Mouse (Mus musculus) naive thymus-derived CD4-positive, alpha-beta T cell, adult 2 months (primary cell): ENCODE results near the gene Foxo3.

ENCODE experiments used
- DNase-seq: peaks from one replicate; pipeline ENCODE4 v3.0.0-alpha.2; 2011; ENCODE audit warnings: low read depth

Foxo3 gene

DNA sequence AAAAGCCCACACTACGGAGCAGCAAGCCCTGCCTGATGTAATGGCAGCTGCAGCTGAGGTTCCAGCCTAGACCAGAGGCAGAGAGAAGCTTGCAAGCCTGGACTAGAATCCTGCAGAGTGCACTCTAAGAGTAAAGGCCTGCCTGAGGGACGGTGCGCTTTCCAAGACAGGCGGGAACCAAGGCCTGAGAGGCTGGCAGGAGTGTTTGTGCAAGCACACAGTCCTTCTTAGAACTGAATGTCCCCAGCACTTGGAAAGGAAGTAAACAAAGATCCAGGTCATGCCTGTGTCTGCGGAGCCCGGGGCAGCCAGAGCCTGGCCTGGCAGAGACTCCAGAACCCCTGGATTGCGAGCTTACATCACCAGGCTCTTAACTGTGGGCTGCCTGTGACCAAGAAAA is 25.4 kb downstream of the Foxo3 start:
- no peak for DNase-seq

DNA sequence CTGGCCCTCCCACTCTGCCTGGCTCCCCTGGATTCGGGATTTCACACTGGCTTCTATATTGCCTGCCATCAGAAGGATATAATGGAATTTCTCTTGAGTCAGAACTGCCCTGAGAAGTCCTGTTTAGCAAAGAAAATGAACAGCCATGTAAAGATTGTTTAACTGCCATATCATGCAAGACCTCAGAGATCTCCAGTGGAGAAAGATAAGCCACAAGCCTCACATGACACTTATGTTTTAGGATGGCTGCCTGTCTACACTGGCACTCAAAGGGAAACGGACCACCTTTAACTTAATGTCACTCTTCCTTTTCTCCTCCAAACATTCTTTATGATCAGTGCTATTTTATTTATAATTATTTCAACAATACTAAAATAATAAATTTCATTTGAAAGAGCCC is 26.6 kb downstream of the Foxo3 start:
- no peak for DNase-seq

DNA sequence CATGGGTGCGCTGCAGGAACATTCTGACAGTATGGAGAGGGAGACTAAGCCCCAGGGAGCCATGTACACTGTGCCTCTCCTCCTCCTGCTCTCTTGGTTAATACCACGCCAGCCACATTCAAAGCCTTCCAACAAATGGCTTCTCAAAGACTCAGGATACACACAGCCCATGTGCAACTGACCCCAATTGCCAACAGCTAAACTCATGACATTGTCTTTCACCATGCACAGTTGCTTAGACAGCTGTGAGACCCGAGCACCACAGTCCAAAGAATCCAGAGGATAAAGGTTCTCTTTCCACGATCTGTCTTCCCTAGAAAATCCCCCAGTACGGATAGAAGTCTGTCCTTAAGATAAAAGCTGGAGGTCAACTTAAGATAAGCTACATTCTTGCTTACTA is 27.9 kb downstream of the Foxo3 start:
- no peak for DNase-seq

DNA sequence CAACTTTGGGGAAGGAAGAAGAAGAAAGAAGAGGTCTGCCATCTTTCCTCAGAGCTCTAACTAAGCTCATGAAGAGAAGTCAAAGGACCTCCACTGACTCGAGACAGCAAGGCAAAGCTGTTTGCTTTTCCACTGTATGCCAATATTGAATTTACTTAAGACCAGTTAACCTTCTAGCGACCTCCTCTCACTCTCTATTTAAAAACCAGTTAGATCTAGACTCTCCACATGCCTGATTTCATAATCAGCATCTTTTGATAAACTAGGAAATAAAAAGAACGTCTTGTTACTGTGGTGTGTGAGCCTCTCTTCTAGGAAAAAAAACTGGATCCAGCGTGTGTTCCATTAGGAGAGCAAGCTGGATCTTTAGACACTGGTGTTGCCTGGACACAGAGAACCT is 28.4 kb downstream of the Foxo3 start:
- DNase-seq = no peak

DNA sequence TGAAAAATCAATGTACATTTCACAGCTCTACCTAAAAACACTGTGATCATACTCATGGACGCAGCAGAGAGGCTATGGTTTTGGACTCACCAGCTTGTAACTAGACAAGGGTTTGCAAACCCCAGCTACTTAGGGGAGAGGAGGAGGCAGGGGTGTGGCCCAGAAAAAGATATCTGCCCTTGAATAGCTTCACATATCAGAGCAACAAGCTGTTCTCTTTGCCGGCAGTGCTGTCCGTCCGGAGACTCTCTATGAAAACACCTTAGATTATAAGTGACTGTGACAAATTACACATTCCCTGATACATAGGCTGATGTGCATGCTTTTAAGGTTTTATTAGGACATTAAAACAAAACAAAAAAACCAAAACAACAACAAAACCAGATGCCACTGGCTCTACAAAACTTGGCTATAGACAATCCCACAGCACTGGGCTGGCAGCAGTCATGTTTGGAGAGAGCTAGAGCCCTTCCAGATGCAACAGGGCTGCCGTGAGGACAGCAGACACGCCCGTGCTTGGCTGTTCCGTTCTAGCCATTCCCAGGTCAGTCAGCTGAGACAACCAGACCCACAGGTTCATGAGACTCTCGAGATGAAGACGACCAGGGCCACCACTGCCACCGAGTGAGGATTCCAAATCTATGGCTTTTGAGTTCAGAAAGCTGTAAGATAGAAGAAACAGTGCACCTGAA is 29.3 kb downstream of the Foxo3 start:
- no peak for DNase-seq

DNA sequence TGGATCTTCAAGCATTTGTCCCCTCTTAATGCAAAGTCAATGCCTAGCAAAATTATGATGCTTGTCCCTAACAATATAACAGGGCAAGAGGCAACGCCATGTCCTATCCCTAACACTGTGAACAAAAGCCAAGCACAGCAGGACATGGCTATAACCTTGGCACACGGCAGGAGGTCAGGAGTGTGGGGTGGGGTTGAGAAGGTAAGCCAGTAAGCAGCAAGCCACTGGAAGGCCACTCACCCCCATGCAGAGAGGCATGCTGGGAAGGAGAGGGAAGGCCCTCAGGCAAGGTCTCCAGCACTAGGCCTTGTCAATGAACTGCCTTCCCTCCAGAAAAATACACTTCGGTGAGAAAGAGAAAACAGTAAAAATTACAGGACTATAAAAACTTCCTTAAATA is 30.1 kb downstream of the Foxo3 start:
- no peak for DNase-seq

DNA sequence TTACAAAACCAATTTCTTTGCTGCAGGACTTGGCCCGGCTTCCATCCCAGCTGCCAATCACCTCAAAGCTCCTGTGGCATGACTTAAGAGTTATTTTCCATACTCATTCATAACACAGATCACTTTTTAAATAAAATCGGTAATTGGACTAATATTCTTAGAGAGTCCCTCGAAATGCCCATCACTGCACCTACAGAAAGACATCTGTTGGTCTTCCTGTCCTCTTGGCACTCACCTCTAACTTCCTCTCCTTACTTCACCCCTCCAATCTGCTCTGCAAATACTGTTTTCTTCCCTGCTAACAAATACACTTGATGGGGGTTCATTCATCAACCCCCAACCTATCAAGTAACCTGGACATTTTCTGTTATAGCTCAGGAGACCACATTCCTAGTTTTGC is 30.9 kb downstream of the Foxo3 start:
- DNase-seq = no peak

DNA sequence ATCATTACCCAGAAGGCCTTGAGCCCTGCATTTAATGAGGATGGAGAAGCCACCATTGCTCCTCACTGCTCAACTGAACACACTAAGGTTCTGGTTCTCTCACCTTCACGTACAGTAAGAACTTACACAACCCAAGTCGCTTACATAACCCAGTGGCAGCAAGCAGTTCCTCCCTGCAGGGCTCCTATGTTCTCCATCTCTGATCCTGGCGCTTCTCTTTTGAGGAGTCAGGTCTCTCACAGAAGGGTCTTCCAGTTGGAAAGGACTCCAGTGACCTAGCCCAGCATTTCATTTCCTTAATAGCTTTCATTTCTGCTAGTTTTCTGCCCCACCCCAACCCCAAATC is 31.3 kb downstream of the Foxo3 start:
- no peak for DNase-seq

DNA sequence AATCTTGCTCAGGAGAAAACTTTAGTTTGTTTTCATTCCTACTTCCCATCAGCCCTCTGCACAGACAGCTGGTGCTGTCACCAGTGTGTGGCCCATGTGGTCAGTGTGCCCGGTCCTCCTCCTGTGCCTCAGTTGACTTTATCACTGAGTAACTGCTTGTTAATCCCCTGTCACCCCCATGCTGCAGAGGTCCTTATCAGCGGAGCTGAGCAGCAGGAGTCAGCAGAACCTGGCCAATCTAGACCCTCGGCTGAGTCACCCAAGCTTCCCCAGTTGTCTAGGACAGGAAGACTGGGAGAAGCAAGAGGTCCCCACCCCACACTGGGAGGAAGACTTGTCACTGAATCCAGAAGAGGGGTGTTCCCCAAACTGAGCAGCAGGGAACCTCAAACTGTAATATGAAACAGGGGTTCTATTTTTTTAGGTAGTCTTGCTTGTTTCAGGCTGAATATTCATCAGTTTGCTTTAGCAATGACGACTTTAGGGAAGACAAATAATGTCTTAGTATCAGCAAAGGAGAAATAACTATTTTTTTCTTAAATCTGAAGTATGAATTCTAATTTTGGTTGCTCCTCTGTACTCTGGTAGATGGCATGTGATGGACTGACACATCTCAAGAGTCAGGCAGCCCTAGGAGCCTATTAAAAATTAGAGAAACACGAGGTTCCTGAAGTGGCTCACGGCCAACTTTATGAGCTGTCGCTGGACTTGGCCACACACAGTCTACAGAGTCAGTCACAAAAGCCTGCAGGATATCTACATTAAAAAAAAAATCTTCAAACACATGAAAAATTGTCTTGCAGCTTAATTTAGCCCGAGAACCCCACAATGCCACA is 31.9 kb downstream of the Foxo3 start:
- DNase-seq = no peak

DNA sequence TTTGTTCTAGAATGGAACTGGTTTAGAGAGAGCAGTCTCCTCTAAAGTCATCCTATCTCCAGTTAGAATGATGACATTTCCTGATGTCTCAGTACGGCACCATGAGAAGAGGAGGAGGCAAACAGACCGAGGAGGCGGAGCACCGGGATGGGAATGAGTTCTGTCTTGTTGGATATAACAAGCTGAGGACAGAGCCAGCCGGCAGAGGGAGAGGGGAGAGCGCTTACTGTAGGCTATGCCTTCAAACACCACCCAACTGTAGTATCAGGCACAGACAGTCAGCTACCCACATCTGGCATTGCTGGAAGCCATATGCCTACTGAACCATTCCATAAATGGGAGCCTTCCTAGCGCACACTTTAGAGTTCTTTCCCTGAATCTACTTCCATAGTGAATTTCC is 32.6 kb downstream of the Foxo3 start:
- DNase-seq = no peak

DNA sequence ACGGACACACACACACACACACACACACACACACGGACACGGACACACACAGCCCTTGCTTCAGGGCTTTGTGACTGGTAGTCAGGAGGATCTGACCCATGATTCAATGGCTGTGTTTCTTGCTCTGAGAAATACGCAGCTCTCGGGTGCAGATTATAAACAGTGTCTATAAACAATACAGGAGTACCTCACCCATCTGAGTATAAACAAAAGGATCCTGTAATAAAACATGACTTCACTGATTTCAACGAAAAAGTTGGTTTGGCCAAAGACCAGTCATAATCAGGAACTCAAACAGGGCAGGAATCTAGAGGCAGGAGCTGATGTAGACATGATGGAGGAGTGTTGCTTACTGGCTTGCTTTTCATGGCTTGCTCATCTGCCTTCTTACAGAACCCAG is 34.1 kb downstream of the Foxo3 start:
- DNase-seq = no peak

DNA sequence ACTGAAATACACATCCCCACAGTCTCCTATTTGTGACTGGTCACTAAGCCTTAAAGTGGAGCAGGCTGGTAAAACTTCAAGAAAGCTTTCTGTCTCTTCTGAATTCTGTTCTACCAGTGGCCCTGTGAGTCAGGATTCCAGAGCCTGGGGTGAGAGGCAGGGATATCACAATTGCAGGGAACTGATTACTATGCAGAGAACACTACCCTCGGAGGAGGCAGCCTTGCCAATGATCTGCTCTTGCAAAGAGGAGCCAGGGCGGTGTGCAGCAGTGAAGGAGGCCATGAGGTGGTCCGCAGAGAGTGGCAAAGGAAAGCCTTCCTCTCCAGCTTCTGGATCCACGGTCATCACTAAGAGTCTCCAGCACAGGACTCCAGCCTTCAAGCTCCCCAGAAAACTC is 34.8 kb downstream of the Foxo3 start:
- DNase-seq = no peak

DNA sequence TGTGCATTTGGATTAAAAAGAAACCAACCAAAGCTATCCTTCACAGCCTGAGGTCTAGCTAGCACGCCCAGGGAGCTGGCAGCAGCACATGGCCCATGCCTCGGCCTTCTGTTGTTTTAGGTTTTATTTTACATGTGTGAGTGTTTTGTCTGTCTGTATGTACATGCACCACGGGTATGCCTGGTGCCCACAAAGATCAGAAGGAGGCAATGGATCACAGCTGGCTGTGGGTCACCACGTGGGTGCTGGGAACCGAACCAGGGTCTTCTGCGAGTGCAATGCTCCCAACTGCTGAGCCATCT is 36.8 kb downstream of the Foxo3 start:
- DNase-seq = no peak

DNA sequence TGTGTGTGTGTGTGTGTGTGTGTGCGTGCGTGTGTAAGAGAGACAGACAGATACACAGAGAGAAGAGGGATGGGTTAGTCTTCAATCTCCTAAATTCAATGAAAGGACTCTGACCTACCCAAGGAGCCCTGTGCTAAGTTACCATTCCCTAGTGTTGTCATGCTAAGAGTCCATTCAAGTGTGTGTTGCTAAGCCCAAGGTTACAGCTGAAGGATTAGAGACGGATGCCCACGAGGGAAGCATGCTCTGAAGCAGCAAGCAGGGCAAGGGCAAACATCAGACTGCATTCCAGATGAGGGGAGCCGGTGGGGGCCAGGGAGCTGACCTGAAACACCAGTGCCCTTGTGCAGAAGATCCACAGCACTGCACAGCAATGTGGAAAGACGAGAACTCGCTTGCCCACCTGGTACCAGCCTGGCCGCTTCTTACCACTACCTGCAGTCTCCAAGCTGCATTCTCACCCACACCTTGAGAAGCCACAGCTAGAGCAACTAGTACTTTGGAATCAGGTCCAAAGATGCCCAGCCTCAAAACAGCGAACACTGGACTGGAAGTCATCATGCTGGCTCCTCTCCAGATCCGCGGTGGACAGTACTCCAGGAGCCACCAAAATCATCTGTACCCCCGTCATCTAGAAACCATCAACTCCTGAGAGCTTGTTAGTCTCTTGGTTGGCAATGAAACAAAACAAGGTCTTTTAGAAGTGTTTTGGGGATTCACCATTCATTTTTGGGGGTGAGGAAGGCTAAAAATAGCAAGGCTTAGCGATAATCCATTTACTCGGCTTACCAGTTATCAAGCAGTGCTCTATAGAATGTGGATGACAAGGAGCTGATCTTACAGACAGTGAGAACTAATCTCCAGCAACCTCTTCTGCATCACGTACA is 37.4 kb downstream of the Foxo3 start:
- DNase-seq = no peak

DNA sequence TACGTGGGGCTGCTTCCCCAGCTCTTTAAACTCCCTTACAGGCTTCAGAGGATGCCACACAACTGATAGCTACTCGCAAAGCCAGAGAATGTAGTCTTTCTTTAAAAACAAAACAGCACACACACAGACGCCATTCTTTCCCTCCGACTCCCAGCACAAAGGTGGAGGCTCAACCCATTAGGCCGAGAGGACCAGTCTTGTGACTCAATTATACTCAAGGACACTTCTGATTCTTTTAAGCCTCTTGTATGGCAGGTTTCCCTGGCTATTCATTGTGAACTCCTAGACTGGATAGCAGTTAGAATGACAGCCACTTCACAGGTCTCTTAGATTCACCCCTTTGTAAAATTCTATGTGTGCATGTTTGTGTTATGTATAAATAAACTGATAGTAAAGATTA is 38.3 kb downstream of the Foxo3 start:
- DNase-seq = no peak

DNA sequence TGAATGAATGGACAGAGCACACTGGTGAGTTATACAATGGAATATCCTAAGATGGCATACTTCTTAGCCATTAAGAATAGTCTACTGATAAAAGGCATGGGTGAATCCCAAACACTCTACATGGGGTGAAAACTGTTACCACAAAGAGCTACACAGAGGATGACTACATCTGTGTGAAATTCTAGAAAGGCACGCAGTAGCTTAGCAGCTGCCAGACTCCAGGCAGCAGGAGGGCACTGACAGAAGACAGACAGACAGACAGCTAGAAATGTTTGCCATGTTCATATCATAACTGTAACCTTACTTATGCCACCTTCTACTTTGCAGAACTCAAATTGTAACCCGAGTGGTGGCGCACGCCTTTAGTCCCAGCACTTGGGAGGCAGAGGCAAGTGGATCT is 39.0 kb downstream of the Foxo3 start:
- DNase-seq = no peak

DNA sequence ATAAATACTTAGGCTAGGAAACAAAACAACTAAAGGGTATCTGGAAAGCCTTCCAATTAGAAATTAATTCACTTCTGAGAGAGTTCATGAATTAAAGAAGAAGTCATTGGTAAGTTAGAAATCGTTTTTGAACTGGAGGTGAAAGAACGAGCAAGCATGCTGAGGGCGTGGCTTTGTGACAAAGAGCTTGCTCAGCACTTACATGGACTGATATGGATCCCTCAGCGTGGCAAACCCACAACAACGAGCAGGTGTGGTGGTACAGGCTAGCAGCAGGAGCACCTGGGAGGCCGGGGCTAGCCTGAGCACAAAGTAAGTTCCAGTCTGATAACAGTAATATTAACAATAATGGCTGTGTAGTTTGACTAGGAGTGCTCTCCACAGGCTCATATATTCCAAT is 41.2 kb downstream of the Foxo3 start:
- DNase-seq = no peak

DNA sequence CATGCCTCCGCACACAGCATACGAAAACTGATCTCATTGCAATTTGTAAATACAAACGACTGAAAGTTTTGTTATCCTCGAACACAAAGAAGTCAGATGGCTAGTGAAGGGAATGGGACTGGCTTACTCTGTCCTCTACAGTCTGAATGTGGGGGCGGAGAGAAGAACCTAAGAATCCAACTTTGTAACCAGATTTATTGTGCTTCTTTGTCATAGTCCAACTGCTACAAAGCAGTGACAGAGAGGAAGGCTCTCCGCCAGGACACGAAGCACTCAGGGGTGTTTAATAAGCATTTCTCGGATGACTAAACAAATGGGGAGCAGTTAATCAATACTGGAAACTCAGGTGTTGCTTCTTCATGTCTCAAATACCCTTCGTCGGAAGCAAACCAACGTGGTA is 43.6 kb downstream of the Foxo3 start:
- no peak for DNase-seq

DNA sequence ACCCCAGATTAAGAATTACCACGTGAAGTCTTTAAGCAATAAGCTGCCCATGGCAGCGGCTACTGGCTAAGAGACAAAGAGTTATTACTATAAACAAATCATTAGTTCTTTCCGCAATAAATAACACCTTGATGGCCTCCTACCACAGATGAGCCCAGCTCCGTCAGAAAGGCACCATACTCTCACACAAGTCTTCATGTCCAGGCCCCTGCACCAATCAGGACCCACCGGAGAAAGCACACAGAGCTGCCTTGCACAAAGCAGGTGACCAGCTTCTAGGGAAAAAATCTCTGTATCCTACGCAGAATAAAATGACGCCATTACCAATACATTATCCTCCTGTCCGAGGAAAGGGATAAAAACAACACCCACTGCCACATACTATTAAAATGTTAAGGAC is 44.7 kb downstream of the Foxo3 start:
- no peak for DNase-seq

DNA sequence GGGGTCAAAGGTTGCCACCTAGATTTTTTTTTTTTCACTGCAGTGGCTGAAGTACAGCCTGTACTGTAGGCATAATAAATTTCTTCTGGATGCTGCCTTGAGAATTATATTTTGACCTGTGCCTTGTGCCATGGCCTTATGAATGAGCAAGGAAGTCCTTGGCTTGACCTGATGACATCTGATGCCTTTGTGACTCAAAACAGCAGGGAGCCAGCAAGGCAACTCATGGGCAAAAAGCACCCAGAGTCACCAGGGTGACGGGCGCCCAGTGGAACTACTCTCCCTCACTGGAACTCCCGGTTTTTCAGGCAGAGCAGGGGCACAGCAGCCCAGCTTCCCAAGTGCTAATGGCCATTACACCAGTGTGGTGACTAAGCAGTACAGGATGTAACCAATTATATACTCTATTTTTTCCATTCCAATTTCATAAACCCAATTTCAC is 45.4 kb downstream of the Foxo3 start:
- DNase-seq = no peak

DNA sequence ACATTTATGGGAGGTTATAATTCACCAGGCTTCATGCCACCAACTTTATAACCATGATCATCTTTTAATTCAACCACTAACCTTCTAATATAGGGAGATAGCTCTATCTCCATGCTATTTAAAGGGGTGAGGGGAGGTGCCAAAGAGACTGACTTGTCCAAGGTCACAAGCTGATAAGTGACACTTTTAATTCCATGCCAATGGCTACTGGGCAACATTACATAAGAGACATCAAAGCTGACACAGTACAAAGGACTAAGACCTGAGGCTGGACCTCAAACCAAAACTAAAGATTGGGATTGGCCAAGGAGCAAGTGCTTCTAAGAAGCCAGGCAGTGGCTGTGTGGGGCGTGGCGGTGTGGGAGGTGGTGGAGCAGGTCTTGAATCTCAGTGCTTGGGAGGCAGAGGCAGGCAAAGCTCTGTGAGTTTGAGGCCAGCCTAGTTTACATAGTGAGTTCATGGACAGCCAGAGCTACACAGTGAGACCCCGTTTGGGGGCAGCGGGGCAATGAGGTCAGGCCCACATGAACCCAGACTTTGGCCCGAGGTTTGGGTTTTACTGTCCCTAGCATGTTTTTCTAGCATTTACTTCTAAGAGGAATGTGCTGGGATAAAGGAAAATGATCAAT is 46.0 kb downstream of the Foxo3 start:
- no peak for DNase-seq

DNA sequence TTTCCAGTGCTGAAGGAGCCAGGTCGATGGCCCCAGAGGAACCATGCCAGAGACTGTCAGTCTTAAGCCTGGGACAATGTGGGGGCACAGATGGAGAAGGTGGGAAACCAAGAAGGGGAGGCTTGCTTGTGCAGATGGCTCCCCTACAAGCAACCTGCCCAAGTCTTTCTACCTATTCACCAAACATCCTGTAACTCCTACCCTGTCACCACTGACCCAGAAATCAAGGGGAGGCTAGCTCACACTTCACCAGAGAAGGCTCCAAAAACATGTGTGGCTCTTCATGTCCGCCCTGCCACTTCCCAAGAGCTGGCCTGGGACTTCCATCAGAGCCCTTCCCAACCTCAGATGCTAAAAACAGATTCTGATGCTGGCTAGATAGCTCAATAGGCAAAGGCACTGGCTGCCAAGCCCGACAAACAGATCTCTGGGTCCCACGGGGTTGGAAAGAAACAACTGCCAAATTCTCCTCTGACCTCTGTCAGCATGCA is 48.8 kb downstream of the Foxo3 start:
- no peak for DNase-seq
